Mouse (Mus musculus): Measurements from ENCODE around the gene BC035044. TPM values are rescaled to one million over a fixed set of nuclear protein-coding genes. Genes with fewer than 3 reads are reported as not detected.
"Not testable (repeated sequence)": the region's sequence is repeated elsewhere in the genome, so short reads cannot be mapped to it uniquely, and the experiment has no call there.

BC035044 gene
- polyA plus RNA-seq, 1 experiment = 0.45 TPM

GRCm38 (mm10) chr6:128802999-128803857, 87.7 kb downstream of the BC035044 start:
- DNase-seq = peak; percentile 97
- Histone ChIP-seq H3K27ac (ENCODE audit: insufficient read depth, low read depth, low read length) (no peak overlapping the region), H3K4me1 (ENCODE audit: control insufficient read depth, insufficient read depth, low read length) (no peaks in the 10 kb centered on the region; the same call in 1 of the 2 replicates), H3K4me3 (ENCODE audit: insufficient read depth, low read depth, low read length) (peak overlapping the region; percentile 45; the same call in 1 of the 2 replicates), H3K36me3 (ENCODE audit: control insufficient read depth, insufficient read depth, low read length) (no peaks in the 10 kb centered on the region), H3K27me3 (replicated peaks; ENCODE audit: control insufficient read depth, insufficient read depth, low read length) (no peaks in the 10 kb centered on the region)
- peak; percentile 89 for TF ChIP-seq CTCF (conservative IDR thresholded peaks at IDR 0.05; ENCODE audit: insufficient read depth, insufficient read length, low read depth, low read length)
- TF ChIP-seq POLR2A (IDR thresholded peaks at IDR 0.05; ENCODE audit: low read depth, low read length) = no peak
- WGBS = 5% methylated on average over 26 of the region's 26 CpGs

- H3K4me3 ChIP-seq (ENCODE audit: insufficient read depth, low read depth, low read length) = peak overlapping the region; percentile 45
- H3K27ac ChIP-seq (ENCODE audit: insufficient read depth, low read depth, low read length) = no peak overlapping the region
- 15% methylated on average over 10 of the region's 10 CpGs for WGBS
- no peaks in the 10 kb centered on the region; the same call in 1 of the 2 replicates for H3K4me1 ChIP-seq (ENCODE audit: control insufficient read depth, insufficient read depth, low read length)
- no peak for DNase-seq
- H3K27me3 ChIP-seq (replicated peaks; ENCODE audit: control insufficient read depth, insufficient read depth, low read length) = no peaks in the 10 kb centered on the region
- no peaks in the 10 kb centered on the region for H3K36me3 ChIP-seq (ENCODE audit: control insufficient read depth, insufficient read depth, low read length)
- no peak for TF ChIP-seq CTCF (conservative IDR thresholded peaks at IDR 0.05; ENCODE audit: insufficient read depth, insufficient read length, low read depth, low read length)
- no peak for TF ChIP-seq POLR2A (IDR thresholded peaks at IDR 0.05; ENCODE audit: low read depth, low read length)
Measured at GRCm38 (mm10) chr6:128802557-128802956, 88.4 kb downstream of the BC035044 start.

GRCm38 (mm10) chr6:128800696-128801095, 90.2 kb downstream of the BC035044 start:
- H3K4me3 ChIP-seq (ENCODE audit: insufficient read depth, low read depth, low read length); H3K36me3 ChIP-seq (ENCODE audit: control insufficient read depth, insufficient read depth, low read length); H3K4me1 ChIP-seq (ENCODE audit: control insufficient read depth, insufficient read depth, low read length); DNase-seq; H3K27me3 ChIP-seq (replicated peaks; ENCODE audit: control insufficient read depth, insufficient read depth, low read length); H3K27ac ChIP-seq (ENCODE audit: insufficient read depth, low read depth, low read length): not testable (repeated sequence)
- WGBS = 80% methylated on average over 5 of the region's 5 CpGs

DNA sequence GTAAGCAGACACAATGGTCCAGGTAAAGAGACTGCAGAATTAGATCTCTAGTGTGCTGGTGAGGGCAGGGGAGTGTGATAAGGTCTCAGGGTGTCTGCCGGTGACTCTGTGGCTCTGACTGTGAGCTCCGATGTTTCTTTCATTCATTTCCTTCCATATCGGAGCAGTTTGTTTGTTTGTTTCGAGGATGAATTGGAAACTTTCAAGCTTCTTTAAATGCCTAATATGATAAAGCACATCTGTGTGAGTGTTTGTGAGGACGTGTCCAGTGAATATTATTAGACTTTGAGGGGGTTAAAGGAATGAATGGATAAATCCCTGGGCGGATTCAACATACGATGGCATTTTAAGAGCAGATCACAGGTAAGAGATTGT, 91.0 kb downstream of the BC035044 start:
- Histone ChIP-seq H3K27ac (ENCODE audit: insufficient read depth, low read depth, low read length) (no peak overlapping the region), H3K36me3 (ENCODE audit: control insufficient read depth, insufficient read depth, low read length) (no peaks in the 10 kb centered on the region), H3K27me3 (replicated peaks; ENCODE audit: control insufficient read depth, insufficient read depth, low read length) (no peaks in the 10 kb centered on the region), H3K4me3 (ENCODE audit: insufficient read depth, low read depth, low read length) (peak overlapping the region; percentile 99), H3K4me1 (ENCODE audit: control insufficient read depth, insufficient read depth, low read length) (no peaks in the 10 kb centered on the region; the same call in 1 of the 2 replicates)
- DNase-seq = no peak
- 20% methylated on average over 7 of the region's 7 CpGs for WGBS
- TF ChIP-seq CTCF (conservative IDR thresholded peaks at IDR 0.05; ENCODE audit: insufficient read depth, insufficient read length, low read depth, low read length) (no peak), POLR2A (IDR thresholded peaks at IDR 0.05; ENCODE audit: low read depth, low read length) (no peak)

DNA sequence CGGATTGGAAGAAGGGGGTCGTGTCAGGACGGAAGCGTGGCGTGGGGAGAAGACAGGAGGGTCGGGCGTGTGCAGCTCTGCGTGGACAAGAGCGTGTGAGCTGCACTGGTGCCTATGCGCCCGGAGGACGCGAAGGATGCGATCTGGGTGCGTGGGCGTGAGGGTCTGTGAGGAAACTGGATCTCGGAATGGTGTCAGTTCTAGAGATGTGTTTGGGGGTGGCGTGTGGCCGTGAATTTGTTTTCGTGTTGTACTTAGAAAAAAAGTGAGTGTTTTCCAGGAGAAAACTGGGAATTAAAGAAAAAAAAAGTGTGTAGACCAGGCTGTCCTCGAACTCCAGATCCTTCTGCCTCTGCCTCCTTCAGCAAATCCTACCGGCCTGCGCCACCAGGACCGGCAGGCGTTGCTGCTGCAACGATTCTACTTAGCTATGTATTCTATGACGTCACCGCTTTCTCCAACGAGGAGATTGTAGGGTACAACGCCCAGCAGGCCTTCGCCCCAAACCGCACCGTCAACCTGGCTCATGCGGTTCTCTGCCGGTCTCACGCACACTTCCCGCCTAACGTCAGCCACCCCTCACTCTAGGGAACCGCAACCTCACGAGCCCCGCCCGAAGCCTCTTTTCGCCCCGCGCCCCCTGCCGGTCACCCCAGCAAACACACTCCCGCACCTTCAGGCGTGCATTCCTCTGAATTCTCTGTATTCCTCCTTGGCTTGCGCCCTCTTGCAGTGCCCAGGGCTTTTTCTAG, 91.6 kb downstream of the BC035044 start:
- peak overlapping the region; percentile 93 for H3K27ac ChIP-seq (ENCODE audit: insufficient read depth, low read depth, low read length)
- WGBS = under 1% methylated on average over 49 of the region's 49 CpGs
- peak; percentile 56 for TF ChIP-seq CTCF (conservative IDR thresholded peaks at IDR 0.05; ENCODE audit: insufficient read depth, insufficient read length, low read depth, low read length)
- not testable (repeated sequence) for H3K27me3 ChIP-seq (replicated peaks; ENCODE audit: control insufficient read depth, insufficient read depth, low read length); H3K36me3 ChIP-seq (ENCODE audit: control insufficient read depth, insufficient read depth, low read length); H3K4me1 ChIP-seq (ENCODE audit: control insufficient read depth, insufficient read depth, low read length)
- DNase-seq = peak; percentile 91
- peak overlapping the region; percentile 99 for H3K4me3 ChIP-seq (ENCODE audit: insufficient read depth, low read depth, low read length)

Other genes starting within 250 kb of the BC035044 start
- 43.8 and 53.2 TPM in 2 replicates for gene Clec2h, start 228.7 kb downstream of the BC035044 start, polyA plus RNA-seq (2012; rRNA removed)
- gene Klrb1, start 168.1 kb downstream of the BC035044 start, polyA plus RNA-seq (2012; rRNA removed) = not detected in 2 replicates
- gene Klrb1c, start 101.9 kb downstream of the BC035044 start, polyA plus RNA-seq (2012; rRNA removed) = 0.15 and 0.31 TPM in 2 replicates
- gene Gm44511, start 64.8 kb downstream of the BC035044 start, polyA plus RNA-seq (2012; rRNA removed) = 0.23 TPM in 1 of 2 replicates, not detected in the other
- 0.03 and 0.11 TPM in 2 replicates for gene Klrb1b, start 64.8 kb downstream of the BC035044 start, polyA plus RNA-seq (2012; rRNA removed)
- gene Clec2i, start 3.5 kb downstream of the BC035044 start, polyA plus RNA-seq (2012; rRNA removed) = 0.10 and 0.50 TPM in 2 replicates
- gene Clec2g, start 43.3 kb upstream of the BC035044 start, polyA plus RNA-seq (2012; rRNA removed) = not detected in 2 replicates
- gene Klrb1f, start 154.8 kb upstream of the BC035044 start, polyA plus RNA-seq (2012; rRNA removed) = 0.16 and 0.65 TPM in 2 replicates
- 0.05 TPM in 1 of 2 replicates, not detected in the other for gene Clec2e, start 209.8 kb upstream of the BC035044 start, polyA plus RNA-seq (2012; rRNA removed)

Measured in kidney, adult 2 months (tissue).